Mouse (Mus musculus): ENCODE measurements at regions not wholly inside any gene's neighbourhood (a gene's known extent, or its start where the extent isn't known, plus 50 kb on each side); places are given as distances from the start of the nearest gene placed in this dataset.
A peak's percentile ranks its signal among the peaks of the same experiment; 100 is the strongest.

DNA sequence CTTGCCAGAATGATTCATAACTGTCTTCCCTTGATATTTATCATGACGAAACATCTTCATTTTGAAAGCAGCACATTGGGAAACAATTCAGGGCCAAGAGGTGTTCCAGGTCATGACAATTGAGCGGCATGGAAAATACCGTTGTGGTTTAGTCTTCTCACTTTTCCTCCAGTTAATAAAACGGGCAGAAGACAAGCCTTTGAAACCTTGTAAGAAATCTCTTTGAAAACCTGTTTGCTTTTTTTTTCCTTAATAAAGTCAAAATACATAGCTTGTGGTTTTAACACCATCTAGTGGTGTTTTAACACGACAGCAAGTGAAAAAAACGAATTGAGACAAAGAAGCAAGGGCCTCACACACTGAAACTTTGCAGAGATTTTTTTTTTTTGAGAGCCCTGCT lies 1389.0 kb upstream of the Acvr2a start:
- WGBS (ENCODE audit: insufficient replicate concordance), result 32% methylated on average over 6 of the region's 6 CpGs

DNA sequence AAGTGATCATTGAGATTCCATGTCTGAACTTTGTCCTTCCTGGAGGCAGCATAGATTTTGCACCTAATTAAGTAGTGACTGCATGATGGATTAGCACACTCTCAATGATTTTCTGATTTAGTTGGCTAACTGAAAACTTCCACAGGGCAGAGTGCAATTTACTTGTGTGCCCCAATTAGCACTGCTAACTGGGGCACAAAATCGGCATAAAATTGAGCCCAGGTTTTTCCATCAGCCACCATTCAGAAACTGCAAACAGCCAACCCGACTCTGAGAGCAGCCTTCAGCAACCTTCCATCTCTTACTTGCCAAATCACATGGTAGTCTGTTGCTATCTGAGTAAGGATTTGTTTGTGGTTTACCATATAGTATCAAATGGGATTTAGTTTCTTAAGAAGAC lies 1384.1 kb upstream of the Acvr2a start:
- no peak overlapping the region for H3K9ac ChIP-seq (replicated peaks)
- no peak for TF ChIP-seq EP300 (IDR thresholded peaks at IDR 0.05; ENCODE audit: low read depth)
- TF ChIP-seq CTCF (IDR thresholded peaks at IDR 0.05; ENCODE audit: low read depth), result no peak
- no peaks in the 10 kb centered on the region for H3K9me3 ChIP-seq (ENCODE audit: control insufficient read depth, low read length)
- H3K27me3 ChIP-seq (ENCODE audit: control insufficient read depth, insufficient read depth, low read length), result no peaks in the 10 kb centered on the region
- H3K4me2 ChIP-seq (ENCODE audit: low read depth), result no peak overlapping the region
- DNase-seq (ENCODE audit: low read depth in 3 of 3, low spot score in 3 of 3), result no peak
- 58% methylated on average over 2 of the region's 2 CpGs for WGBS (ENCODE audit: insufficient replicate concordance)
- H3K36me3 ChIP-seq (replicated peaks; ENCODE audit: control insufficient read depth, insufficient read depth, low read depth), result no peaks in the 10 kb centered on the region
- H3K4me3 ChIP-seq (ENCODE audit: insufficient read depth in 1 of 2, low read depth in 2 of 2, low read length in 2 of 2), result no peak overlapping the region
- no peak for ATAC-seq (ENCODE audit: insufficient read depth)
- H3K27ac ChIP-seq, result no peak overlapping the region
- no peaks in the 10 kb centered on the region for H3K4me1 ChIP-seq (replicated peaks; ENCODE audit: control insufficient read depth in 2 of 2, insufficient read depth in 2 of 2, low read length in 1 of 2)

More for the DNA sequence above, 1389.0 kb upstream of the Acvr2a start:
- H3K4me3 ChIP-seq (ENCODE audit: insufficient read depth in 1 of 2, low read depth in 2 of 2, low read length in 2 of 2), result no peak overlapping the region
- H3K27ac ChIP-seq, result no peak overlapping the region
- TF ChIP-seq CTCF (IDR thresholded peaks at IDR 0.05; ENCODE audit: low read depth), result no peak
- TF ChIP-seq EP300 (IDR thresholded peaks at IDR 0.05; ENCODE audit: low read depth), result no peak
- H3K4me2 ChIP-seq (ENCODE audit: low read depth), result no peak overlapping the region
- no peaks in the 10 kb centered on the region for H3K9me3 ChIP-seq (ENCODE audit: control insufficient read depth, low read length)
- no peaks in the 10 kb centered on the region for H3K36me3 ChIP-seq (replicated peaks; ENCODE audit: control insufficient read depth, insufficient read depth, low read depth)
- no peaks in the 10 kb centered on the region for H3K27me3 ChIP-seq (ENCODE audit: control insufficient read depth, insufficient read depth, low read length)
- H3K4me1 ChIP-seq (replicated peaks; ENCODE audit: control insufficient read depth in 2 of 2, insufficient read depth in 2 of 2, low read length in 1 of 2), result no peaks in the 10 kb centered on the region
- DNase-seq (ENCODE audit: low read depth in 3 of 3, low spot score in 3 of 3) (no peak), ATAC-seq (ENCODE audit: insufficient read depth) (no peak)
- no peak overlapping the region for H3K9ac ChIP-seq (replicated peaks)

DNA sequence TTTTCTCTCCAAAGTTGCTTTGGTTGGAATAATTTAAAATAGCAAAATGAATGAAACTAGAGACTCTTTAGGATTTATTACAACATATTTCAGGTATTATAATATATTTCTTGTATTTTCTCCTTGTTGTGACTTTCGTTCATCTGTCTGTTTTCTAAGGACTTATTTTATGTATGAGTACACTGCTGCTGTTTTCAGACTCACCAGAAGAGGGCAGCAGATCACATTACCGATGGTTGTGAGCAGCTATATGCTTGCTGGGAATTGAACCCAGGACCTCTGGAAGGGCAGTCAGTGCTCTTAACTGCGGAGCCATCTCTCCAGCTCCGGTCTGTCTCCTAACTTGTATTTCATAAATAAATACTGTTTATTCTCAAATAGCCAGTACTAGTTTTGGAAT lies 1347.9 kb upstream of the Acvr2a start:
- H3K27me3 ChIP-seq (ENCODE audit: control insufficient read depth, insufficient read depth, low read length), result no peaks in the 10 kb centered on the region
- DNase-seq (ENCODE audit: low read depth in 3 of 3, low spot score in 3 of 3) (no peak), ATAC-seq (ENCODE audit: insufficient read depth) (no peak)
- no peak overlapping the region for H3K9ac ChIP-seq (replicated peaks)
- TF ChIP-seq CTCF (IDR thresholded peaks at IDR 0.05; ENCODE audit: low read depth) (peak; percentile 45), EP300 (IDR thresholded peaks at IDR 0.05; ENCODE audit: low read depth) (no peak)
- no peaks in the 10 kb centered on the region for H3K9me3 ChIP-seq (ENCODE audit: control insufficient read depth, low read length)
- no peak overlapping the region for H3K4me2 ChIP-seq (ENCODE audit: low read depth)
- H3K4me1 ChIP-seq (replicated peaks; ENCODE audit: control insufficient read depth in 2 of 2, insufficient read depth in 2 of 2, low read length in 1 of 2), result no peaks in the 10 kb centered on the region
- H3K27ac ChIP-seq, result no peak overlapping the region
- H3K36me3 ChIP-seq (replicated peaks; ENCODE audit: control insufficient read depth, insufficient read depth, low read depth), result no peaks in the 10 kb centered on the region
- 47% methylated on average over 4 of the region's 4 CpGs for WGBS (ENCODE audit: insufficient replicate concordance)
- no peak overlapping the region for H3K4me3 ChIP-seq (ENCODE audit: insufficient read depth in 1 of 2, low read depth in 2 of 2, low read length in 2 of 2)

DNA sequence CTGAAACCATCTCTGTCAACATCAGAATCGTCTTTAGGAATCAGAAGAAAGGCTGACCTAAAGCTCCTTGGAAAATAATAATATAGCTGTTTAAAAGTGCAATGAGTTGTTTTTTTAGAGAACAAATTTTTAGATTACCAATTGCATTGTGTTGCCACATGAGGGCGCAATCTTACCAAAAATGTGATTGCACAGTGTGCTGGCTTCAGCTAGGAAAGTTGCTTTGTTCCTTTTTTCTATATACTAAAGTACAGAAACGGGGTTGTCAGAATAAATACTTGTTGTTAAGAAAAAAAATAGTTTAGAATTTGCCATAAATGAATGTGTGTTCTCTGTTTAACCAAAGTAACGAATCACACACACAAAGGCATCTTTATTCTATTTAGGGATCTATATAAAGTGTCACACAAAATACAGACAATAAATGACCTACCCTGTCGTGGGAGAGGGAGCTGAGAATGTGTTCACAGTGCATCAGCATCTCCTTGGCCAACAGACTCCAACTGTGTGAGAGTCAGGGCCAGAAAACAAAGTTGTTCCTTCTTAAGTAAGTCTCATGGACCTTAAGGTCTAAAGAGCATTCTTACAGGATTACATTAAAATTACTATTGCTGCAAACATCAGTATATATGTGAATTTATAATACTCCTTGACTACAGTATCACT lies 1321.9 kb upstream of the Acvr2a start:
- no peaks in the 10 kb centered on the region for H3K9me3 ChIP-seq (ENCODE audit: control insufficient read depth, low read length)
- H3K4me1 ChIP-seq (replicated peaks; ENCODE audit: control insufficient read depth in 2 of 2, insufficient read depth in 2 of 2, low read length in 1 of 2), result no peaks in the 10 kb centered on the region
- H3K27ac ChIP-seq, result no peak overlapping the region
- H3K9ac ChIP-seq (replicated peaks), result no peak overlapping the region
- no peaks in the 10 kb centered on the region for H3K36me3 ChIP-seq (replicated peaks; ENCODE audit: control insufficient read depth, insufficient read depth, low read depth)
- 11% methylated on average over 5 of the region's 5 CpGs for WGBS (ENCODE audit: insufficient replicate concordance)
- H3K4me2 ChIP-seq (ENCODE audit: low read depth), result no peak overlapping the region
- no peak overlapping the region for H3K4me3 ChIP-seq (ENCODE audit: insufficient read depth in 1 of 2, low read depth in 2 of 2, low read length in 2 of 2)
- DNase-seq (ENCODE audit: low read depth in 3 of 3, low spot score in 3 of 3) (no peak), ATAC-seq (ENCODE audit: insufficient read depth) (no peak)
- no peaks in the 10 kb centered on the region for H3K27me3 ChIP-seq (ENCODE audit: control insufficient read depth, insufficient read depth, low read length)
- TF ChIP-seq EP300 (IDR thresholded peaks at IDR 0.05; ENCODE audit: low read depth), result no peak
- peak; percentile 26; the same call in 1 of the 2 replicates for TF ChIP-seq CTCF (IDR thresholded peaks at IDR 0.05; ENCODE audit: low read depth)
